Mouse (Mus musculus): ENCODE measurements around the gene March6. TPM values are rescaled to one million over a fixed set of nuclear protein-coding genes. Genes with fewer than 3 reads are reported as not detected.

March6 gene
- polyA plus RNA-seq, 1 experiment, result 24.0 TPM

DNA sequence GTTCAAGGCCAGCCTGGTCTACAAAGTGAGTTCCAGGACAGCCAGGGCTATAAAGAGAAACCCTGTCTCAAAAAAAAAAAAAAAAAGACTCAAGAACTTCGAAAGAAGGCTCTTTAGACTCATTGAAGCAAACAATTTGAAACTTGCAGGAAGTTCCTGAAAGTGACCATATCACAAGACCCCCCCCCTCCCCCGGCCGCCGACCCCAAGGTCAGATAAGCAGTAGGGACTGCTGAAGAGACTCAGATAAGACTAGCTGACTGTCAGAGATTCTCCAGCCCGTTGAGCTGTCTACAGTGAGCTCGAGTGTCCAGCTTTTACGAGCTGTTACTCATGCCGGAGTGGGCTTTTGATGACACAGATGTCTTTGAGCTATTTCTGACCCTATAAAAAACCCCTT is 32.0 kb upstream of the March6 start:
- no peak for DNase-seq
- TF ChIP-seq CTCF (IDR thresholded peaks at IDR 0.05; ENCODE audit: borderline replicate concordance, control insufficient read depth, extremely low read depth, insufficient read depth, low read length, poor library complexity) (no peak), POLR2A (IDR thresholded peaks at IDR 0.05; ENCODE audit: control insufficient read depth, extremely low read depth, insufficient read depth, low read length, poor library complexity) (no peak)
- Histone ChIP-seq H3K27me3 (ENCODE audit: control insufficient read depth, insufficient read depth, low read length) (no peaks in the 10 kb centered on the region), H3K27ac (ENCODE audit: control insufficient read depth, insufficient read depth, low read length) (no peak overlapping the region), H3K4me3 (ENCODE audit: control insufficient read depth, insufficient read depth, low read length) (no peak overlapping the region), H3K36me3 (ENCODE audit: control insufficient read depth, insufficient read depth, low read length) (no peaks in the 10 kb centered on the region), H3K4me1 (replicated peaks; ENCODE audit: control insufficient read depth, insufficient read depth, low read length) (no peaks in the 10 kb centered on the region; the same call in 1 of the 2 replicates)
- 89% methylated on average over 8 of the region's 8 CpGs for WGBS

DNA sequence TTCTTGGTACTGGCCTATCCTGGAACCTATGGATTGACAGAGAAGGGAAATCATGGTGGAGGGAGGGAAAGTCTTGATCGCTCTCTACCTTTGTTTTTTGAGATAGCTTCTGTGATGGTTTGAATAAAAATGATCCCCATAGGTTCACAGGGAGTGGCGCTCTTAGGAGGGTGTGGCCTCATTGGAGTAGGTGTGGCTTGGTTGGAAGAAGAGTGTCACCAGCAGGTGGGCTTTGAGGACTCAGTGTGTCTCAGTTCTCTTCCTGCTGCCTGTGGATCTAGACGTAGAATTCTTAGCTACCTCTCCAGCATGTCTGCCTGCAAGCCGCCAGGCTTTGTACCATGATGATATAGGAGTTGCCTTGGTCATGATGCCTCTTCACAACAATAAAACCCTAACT is 31.1 kb upstream of the March6 start:
- 95% methylated on average over 4 of the region's 4 CpGs for WGBS
- DNase-seq, result no peak
- no peaks in the 10 kb centered on the region for H3K36me3 ChIP-seq (ENCODE audit: control insufficient read depth, insufficient read depth, low read length)
- no peaks in the 10 kb centered on the region; the same call in 1 of the 2 replicates for H3K4me1 ChIP-seq (replicated peaks; ENCODE audit: control insufficient read depth, insufficient read depth, low read length)
- TF ChIP-seq POLR2A (IDR thresholded peaks at IDR 0.05; ENCODE audit: control insufficient read depth, extremely low read depth, insufficient read depth, low read length, poor library complexity), result no peak
- no peak for TF ChIP-seq CTCF (IDR thresholded peaks at IDR 0.05; ENCODE audit: borderline replicate concordance, control insufficient read depth, extremely low read depth, insufficient read depth, low read length, poor library complexity)
- no peaks in the 10 kb centered on the region for H3K27me3 ChIP-seq (ENCODE audit: control insufficient read depth, insufficient read depth, low read length)
- no peak overlapping the region for H3K27ac ChIP-seq (ENCODE audit: control insufficient read depth, insufficient read depth, low read length)
- no peak overlapping the region for H3K4me3 ChIP-seq (ENCODE audit: control insufficient read depth, insufficient read depth, low read length)

- 96% methylated on average over 6 of the region's 6 CpGs for WGBS
Observed at GRCm38 (mm10) chr15:31561390-31561789, 30.5 kb upstream of the March6 start.

GRCm38 (mm10) chr15:31554855-31555254 is 24.0 kb upstream of the March6 start:
- Histone ChIP-seq H3K4me3 (ENCODE audit: control insufficient read depth, insufficient read depth, low read length) (no peak overlapping the region), H3K36me3 (ENCODE audit: control insufficient read depth, insufficient read depth, low read length) (no peaks in the 10 kb centered on the region), H3K4me1 (replicated peaks; ENCODE audit: control insufficient read depth, insufficient read depth, low read length) (no peaks in the 10 kb centered on the region), H3K27ac (ENCODE audit: control insufficient read depth, insufficient read depth, low read length) (no peak overlapping the region), H3K27me3 (ENCODE audit: control insufficient read depth, insufficient read depth, low read length) (no peaks in the 10 kb centered on the region)
- TF ChIP-seq CTCF (IDR thresholded peaks at IDR 0.05; ENCODE audit: borderline replicate concordance, control insufficient read depth, extremely low read depth, insufficient read depth, low read length, poor library complexity) (no peak), POLR2A (IDR thresholded peaks at IDR 0.05; ENCODE audit: control insufficient read depth, extremely low read depth, insufficient read depth, low read length, poor library complexity) (no peak)
- no peak for DNase-seq
- WGBS, result 83% methylated on average over 2 of the region's 2 CpGs

More at GRCm38 (mm10) chr15:31561390-31561789, 30.5 kb upstream of the March6 start:
- Histone ChIP-seq H3K27me3 (ENCODE audit: control insufficient read depth, insufficient read depth, low read length) (no peaks in the 10 kb centered on the region), H3K36me3 (ENCODE audit: control insufficient read depth, insufficient read depth, low read length) (no peaks in the 10 kb centered on the region), H3K4me1 (replicated peaks; ENCODE audit: control insufficient read depth, insufficient read depth, low read length) (no peaks in the 10 kb centered on the region; the same call in 1 of the 2 replicates), H3K4me3 (ENCODE audit: control insufficient read depth, insufficient read depth, low read length) (no peak overlapping the region), H3K27ac (ENCODE audit: control insufficient read depth, insufficient read depth, low read length) (no peak overlapping the region)
- TF ChIP-seq CTCF (IDR thresholded peaks at IDR 0.05; ENCODE audit: borderline replicate concordance, control insufficient read depth, extremely low read depth, insufficient read depth, low read length, poor library complexity) (no peak), POLR2A (IDR thresholded peaks at IDR 0.05; ENCODE audit: control insufficient read depth, extremely low read depth, insufficient read depth, low read length, poor library complexity) (no peak)
- no peak for DNase-seq

GRCm38 (mm10) chr15:31550381-31550780 is 19.5 kb upstream of the March6 start:
- WGBS, result 90% methylated on average over 4 of the region's 4 CpGs
- Histone ChIP-seq H3K27me3 (ENCODE audit: control insufficient read depth, insufficient read depth, low read length) (no peaks in the 10 kb centered on the region), H3K36me3 (ENCODE audit: control insufficient read depth, insufficient read depth, low read length) (no peaks in the 10 kb centered on the region), H3K4me1 (replicated peaks; ENCODE audit: control insufficient read depth, insufficient read depth, low read length) (no peaks in the 10 kb centered on the region), H3K4me3 (ENCODE audit: control insufficient read depth, insufficient read depth, low read length) (no peak overlapping the region), H3K27ac (ENCODE audit: control insufficient read depth, insufficient read depth, low read length) (no peak overlapping the region)
- no peak for DNase-seq
- TF ChIP-seq POLR2A (IDR thresholded peaks at IDR 0.05; ENCODE audit: control insufficient read depth, extremely low read depth, insufficient read depth, low read length, poor library complexity) (no peak), CTCF (IDR thresholded peaks at IDR 0.05; ENCODE audit: borderline replicate concordance, control insufficient read depth, extremely low read depth, insufficient read depth, low read length, poor library complexity) (no peak)

DNA sequence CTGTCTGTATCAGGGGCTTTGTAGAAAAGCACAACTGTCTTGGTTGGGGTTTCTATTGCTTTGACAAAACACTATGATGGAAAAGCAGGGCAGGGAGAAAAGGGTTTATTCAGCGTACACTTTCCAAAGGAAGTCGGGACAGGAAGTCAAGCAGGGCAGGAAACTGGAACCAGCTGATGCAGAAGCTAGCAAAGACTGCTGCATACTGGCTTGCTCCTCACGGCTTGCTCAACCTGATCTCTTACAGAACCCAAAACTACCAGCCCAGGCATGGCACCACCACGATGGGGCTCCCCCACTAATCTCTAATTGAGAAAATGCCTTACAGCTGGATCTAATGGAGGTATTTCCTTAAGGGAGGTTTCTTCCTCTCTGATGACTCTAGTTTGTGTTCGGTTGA is 16.6 kb upstream of the March6 start:
- 72% methylated on average over 5 of the region's 5 CpGs for WGBS
- H3K4me3 ChIP-seq (ENCODE audit: control insufficient read depth, insufficient read depth, low read length), result no peak overlapping the region
- H3K27ac ChIP-seq (ENCODE audit: control insufficient read depth, insufficient read depth, low read length), result no peak overlapping the region
- no peak for DNase-seq
- TF ChIP-seq POLR2A (IDR thresholded peaks at IDR 0.05; ENCODE audit: control insufficient read depth, extremely low read depth, insufficient read depth, low read length, poor library complexity) (no peak), CTCF (IDR thresholded peaks at IDR 0.05; ENCODE audit: borderline replicate concordance, control insufficient read depth, extremely low read depth, insufficient read depth, low read length, poor library complexity) (no peak)
- no peaks in the 10 kb centered on the region for H3K36me3 ChIP-seq (ENCODE audit: control insufficient read depth, insufficient read depth, low read length)
- H3K27me3 ChIP-seq (ENCODE audit: control insufficient read depth, insufficient read depth, low read length), result no peaks in the 10 kb centered on the region
- H3K4me1 ChIP-seq (replicated peaks; ENCODE audit: control insufficient read depth, insufficient read depth, low read length), result peaks cover 4% of the 10 kb centered on the region; the same call in 1 of the 2 replicates

GRCm38 (mm10) chr15:31546291-31546690 is 15.4 kb upstream of the March6 start:
- Histone ChIP-seq H3K4me1 (replicated peaks; ENCODE audit: control insufficient read depth, insufficient read depth, low read length) (peaks cover 8% of the 10 kb centered on the region), H3K27ac (ENCODE audit: control insufficient read depth, insufficient read depth, low read length) (no peak overlapping the region)
- TF ChIP-seq CTCF (IDR thresholded peaks at IDR 0.05; ENCODE audit: borderline replicate concordance, control insufficient read depth, extremely low read depth, insufficient read depth, low read length, poor library complexity) (no peak), POLR2A (IDR thresholded peaks at IDR 0.05; ENCODE audit: control insufficient read depth, extremely low read depth, insufficient read depth, low read length, poor library complexity) (no peak)

More at GRCm38 (mm10) chr15:31546291-31546690, 15.4 kb upstream of the March6 start:
- 83% methylated on average over 6 of the region's 6 CpGs for WGBS
- Histone ChIP-seq H3K27me3 (ENCODE audit: control insufficient read depth, insufficient read depth, low read length) (no peaks in the 10 kb centered on the region), H3K36me3 (ENCODE audit: control insufficient read depth, insufficient read depth, low read length) (no peaks in the 10 kb centered on the region), H3K4me3 (ENCODE audit: control insufficient read depth, insufficient read depth, low read length) (no peak overlapping the region)
- DNase-seq, result no peak
